In genomic region chr3:149721832-149722231, GRCm38 (mm10) we compare ENCODE assay signal across 12 mouse cellular contexts.
A peak's percentile ranks its signal among the peaks of the same experiment; 100 is the strongest.
DNase-seq lines count a peak whose midpoint lies in the region; ATAC-seq and TF ChIP-seq lines count a peak whose summit lies in the region.
"Had no signal": no experiment of that assay in that cellular context is flagged by ENCODE, and none has a peak within 500 bp of the region (broad histone marks: within the 10 kb centered on the region; RNA-seq: fewer than 3 reads in every experiment).

No protein-coding gene starts in this region.

- no peak overlapping the region for H3K4me2 ChIP-seq in forebrain, postnatal 0 days (ENCODE audit: low read depth)
- H3K4me2 ChIP-seq in forebrain, embryonic 12.5 days, result no peak overlapping the region
- no peak overlapping the region for H3K4me2 ChIP-seq in lung, embryonic 16.5 days (ENCODE audit: low read depth, low read length)
- H3K4me2 ChIP-seq in heart, embryonic 13.5 days, result peak overlapping the region; percentile 8; the same call in 1 of the 2 replicates
- H3K4me2 ChIP-seq: limb, embryonic 13.5 days had no signal

- DNase-seq in forebrain, postnatal 0 days, result peak; percentile 46
- DNase-seq in lung, postnatal 14 days, result no peak
- no peak for DNase-seq in right cerebral cortex, postnatal 25 days
- DNase-seq in kidney, adult 11 months, result no peak
- DNase-seq: adrenal gland, postnatal 14 days; retina, postnatal 1 day had no signal

- no peak overlapping the region for H3K27ac ChIP-seq in forebrain, postnatal 0 days (ENCODE audit: low read depth, low read length)
- H3K27ac ChIP-seq in forebrain, embryonic 12.5 days, result no peak overlapping the region
- no peak overlapping the region for H3K27ac ChIP-seq in lung, embryonic 16.5 days (ENCODE audit: low read length)
- H3K27ac ChIP-seq in heart, embryonic 13.5 days (replicated peaks), result peak overlapping the region; percentile 71
- H3K27ac ChIP-seq: hindbrain, embryonic 10.5 days; limb, embryonic 13.5 days had no signal

- H3K9me3 ChIP-seq in forebrain, postnatal 0 days (ENCODE audit: low read length), result no peaks in the 10 kb centered on the region
- H3K9me3 ChIP-seq in forebrain, embryonic 12.5 days, result no peaks in the 10 kb centered on the region
- no peaks in the 10 kb centered on the region for H3K9me3 ChIP-seq in lung, embryonic 16.5 days (ENCODE audit: control insufficient read depth, low read length)
- peaks cover 3% of the 10 kb centered on the region; the same call in 1 of the 2 replicates for H3K9me3 ChIP-seq in heart, embryonic 13.5 days
- H3K9me3 ChIP-seq: hindbrain, embryonic 10.5 days had no signal

- TF ChIP-seq CTCF in forebrain, postnatal 0 days (IDR thresholded peaks at IDR 0.05; ENCODE audit: low read depth), result no peak

- H3K27me3 ChIP-seq in forebrain, postnatal 0 days (ENCODE audit: insufficient read depth, low read length), result no peaks in the 10 kb centered on the region
- no peaks in the 10 kb centered on the region for H3K27me3 ChIP-seq in forebrain, embryonic 12.5 days
- H3K27me3 ChIP-seq in lung, embryonic 16.5 days (ENCODE audit: control insufficient read depth, insufficient read depth, low read depth, low read length), result no peaks in the 10 kb centered on the region
- no peaks in the 10 kb centered on the region for H3K27me3 ChIP-seq in heart, embryonic 13.5 days (replicated peaks)
- H3K27me3 ChIP-seq: limb, embryonic 13.5 days had no signal

- peak; percentile 54; the same call in 1 of the 2 replicates for ATAC-seq in forebrain, postnatal 0 days
- ATAC-seq in forebrain, embryonic 12.5 days (ENCODE audit: low FRiP score), result no peak
- peak; percentile 76 for ATAC-seq in lung, embryonic 16.5 days (ENCODE audit: low read depth)
- peak; percentile 54; the same call in 1 of the 2 replicates for ATAC-seq in heart, embryonic 13.5 days (ENCODE audit: extremely low read depth, insufficient number of reproducible peaks, low FRiP score, low TSS enrichment)
- ATAC-seq: inflammation-experienced regulatory T-cells, adult 6 months had no signal

- WGBS in forebrain, postnatal 0 days, result 48% methylated on average over 4 of the region's 4 CpGs
- 90% methylated on average over 4 of the region's 4 CpGs for WGBS in forebrain, embryonic 12.5 days
- WGBS in lung, embryonic 16.5 days, result 25% methylated on average over 4 of the region's 4 CpGs
- WGBS in heart, embryonic 13.5 days, result 15% methylated on average over 4 of the region's 4 CpGs

- H3K4me3 ChIP-seq in forebrain, postnatal 0 days (ENCODE audit: low read depth, low read length), result no peak overlapping the region
- no peak overlapping the region for H3K4me3 ChIP-seq in forebrain, embryonic 12.5 days (replicated peaks)
- H3K4me3 ChIP-seq in lung, embryonic 16.5 days (ENCODE audit: low read length), result no peak overlapping the region
- H3K4me3 ChIP-seq in heart, embryonic 13.5 days, result no peak overlapping the region
- H3K4me3 ChIP-seq: hindbrain, embryonic 10.5 days; limb, embryonic 13.5 days had no signal

- H3K4me1 ChIP-seq in forebrain, postnatal 0 days (ENCODE audit: insufficient read depth), result no peaks in the 10 kb centered on the region
- H3K4me1 ChIP-seq in forebrain, embryonic 12.5 days, result 0 out of 2 replicates have a peak, but pooled peaks cover 8% of the 10 kb centered on the region
- peaks cover 4% of the 10 kb centered on the region; the same call in 1 of the 2 replicates for H3K4me1 ChIP-seq in lung, embryonic 16.5 days (replicated peaks; ENCODE audit: control insufficient read depth, insufficient read depth, low read length)
- H3K4me1 ChIP-seq in heart, embryonic 13.5 days, result peaks cover 57% of the 10 kb centered on the region
- H3K4me1 ChIP-seq: hindbrain, embryonic 10.5 days had no signal

- no peaks in the 10 kb centered on the region for H3K36me3 ChIP-seq in forebrain, postnatal 0 days (ENCODE audit: insufficient read depth)
- H3K36me3 ChIP-seq in forebrain, embryonic 12.5 days (replicated peaks), result no peaks in the 10 kb centered on the region
- no peaks in the 10 kb centered on the region for H3K36me3 ChIP-seq in lung, embryonic 16.5 days (ENCODE audit: control insufficient read depth, insufficient read depth, low read length)
- H3K36me3 ChIP-seq in heart, embryonic 13.5 days, result no peaks in the 10 kb centered on the region
- H3K36me3 ChIP-seq: hindbrain, embryonic 10.5 days; limb, embryonic 13.5 days had no signal

- no peak overlapping the region for H3K9ac ChIP-seq in forebrain, postnatal 0 days
- no peak overlapping the region for H3K9ac ChIP-seq in forebrain, embryonic 12.5 days
- H3K9ac ChIP-seq in lung, embryonic 16.5 days (ENCODE audit: low read length), result no peak overlapping the region
- H3K9ac ChIP-seq in heart, embryonic 13.5 days, result no peak overlapping the region
- H3K9ac ChIP-seq: limb, embryonic 13.5 days had no signal
